Mouse (Mus musculus) brown adipose tissue, adult 24 weeks (tissue): Measurements from ENCODE around the gene Spdef. TPM values are rescaled to one million over a fixed set of nuclear protein-coding genes. Genes with fewer than 3 reads are reported as not detected.

Experiments used
- H3K27ac ChIP-seq: fragments of 200-500 bp; replicated peaks from 2 replicates; pipeline ENCODE4 v1.5.1; 2012; ENCODE audit warnings: low read depth, mild to moderate bottlenecking, low read length
- H3K4me1 ChIP-seq: fragments of 200-500 bp; 2 replicates; pipeline ENCODE4 v1.6.1; 2012; ENCODE audit warnings: low read length, mixed read lengths; ENCODE audit not compliant: control insufficient read depth, insufficient read depth, insufficient read length
- H3K4me3 ChIP-seq: fragments of 200-500 bp; 2 replicates; pipeline ENCODE4 v1.5.1; 2012; ENCODE audit warnings: low read depth, mild to moderate bottlenecking, low read length, moderate library complexity; ENCODE audit not compliant: insufficient read depth
- polyA plus RNA-seq: library from polyadenylated mRNA; stranded (reverse); fragments of >200 nt; gene quantifications from 2 replicates; pipeline ENCODE4 v1.2.4, GENCODE M21; 2012; ENCODE audit not compliant: missing spikeins, insufficient read depth, insufficient read length

Gene Spdef
- not detected in 2 replicates for polyA plus RNA-seq

- H3K4me3 ChIP-seq: no peak within 1 kb of the TSS
- no peaks in the 10 kb centered on the region for H3K4me1 ChIP-seq
- no peak within 1 kb of the TSS for H3K27ac ChIP-seq
These were observed at the start of gene Spdef for GRCm38 (mm10) chr17:27728770-27729169. Gene Spdef, minus strand, starts transcription at chr17:27728955.

DNA sequence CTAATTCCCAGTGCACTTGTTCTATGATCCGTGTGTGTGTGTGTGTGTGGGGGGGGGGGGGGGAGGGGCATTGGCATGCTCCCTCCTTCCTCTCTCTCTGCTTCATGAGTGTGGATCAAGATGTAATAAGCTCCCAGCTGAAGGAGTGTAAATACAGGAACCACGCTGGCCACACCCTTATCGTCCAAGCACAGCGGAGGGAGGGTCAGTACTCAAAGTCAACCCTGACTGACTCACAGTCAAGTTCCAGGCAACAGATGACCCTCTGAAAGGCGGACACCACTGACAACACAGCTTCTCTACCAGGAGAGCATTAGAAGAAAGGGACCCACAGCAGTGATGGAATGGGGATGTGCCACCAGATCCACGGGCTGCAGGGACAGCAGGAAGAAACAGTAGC, 49.1 kb upstream of the Spdef start:
- Histone ChIP-seq H3K4me1 (peaks cover 6% of the 10 kb centered on the region; the same call in 1 of the 2 replicates), H3K4me3 (no peak overlapping the region), H3K27ac (no peak overlapping the region)

- Histone ChIP-seq H3K4me1 (peaks cover 6% of the 10 kb centered on the region; the same call in 1 of the 2 replicates), H3K27ac (no peak overlapping the region), H3K4me3 (no peak overlapping the region)
These were observed 45.4 kb upstream of the Spdef start for GRCm38 (mm10) chr17:27774198-27774597.

DNA sequence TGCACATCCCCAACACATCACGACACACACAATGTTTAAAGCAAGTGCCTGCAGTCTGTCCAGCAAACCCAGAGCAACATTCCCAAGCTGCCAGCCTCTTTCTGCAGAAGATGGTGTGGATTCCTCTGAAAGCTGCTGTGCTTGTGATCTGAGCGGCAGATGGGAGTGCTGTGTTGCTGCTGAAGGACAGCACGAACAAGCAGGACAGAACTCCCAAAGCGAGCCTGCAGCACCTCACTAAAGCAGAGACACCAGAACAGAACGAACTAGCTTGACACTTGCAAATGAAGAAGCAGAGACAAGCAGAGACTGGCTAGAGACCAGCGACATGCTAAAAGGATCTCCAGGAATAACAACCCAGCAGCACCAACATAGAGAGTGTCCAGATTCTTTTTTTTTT, 42.9 kb upstream of the Spdef start:
- H3K27ac ChIP-seq: no peak overlapping the region
- H3K4me3 ChIP-seq: no peak overlapping the region
- H3K4me1 ChIP-seq: no peaks in the 10 kb centered on the region

DNA sequence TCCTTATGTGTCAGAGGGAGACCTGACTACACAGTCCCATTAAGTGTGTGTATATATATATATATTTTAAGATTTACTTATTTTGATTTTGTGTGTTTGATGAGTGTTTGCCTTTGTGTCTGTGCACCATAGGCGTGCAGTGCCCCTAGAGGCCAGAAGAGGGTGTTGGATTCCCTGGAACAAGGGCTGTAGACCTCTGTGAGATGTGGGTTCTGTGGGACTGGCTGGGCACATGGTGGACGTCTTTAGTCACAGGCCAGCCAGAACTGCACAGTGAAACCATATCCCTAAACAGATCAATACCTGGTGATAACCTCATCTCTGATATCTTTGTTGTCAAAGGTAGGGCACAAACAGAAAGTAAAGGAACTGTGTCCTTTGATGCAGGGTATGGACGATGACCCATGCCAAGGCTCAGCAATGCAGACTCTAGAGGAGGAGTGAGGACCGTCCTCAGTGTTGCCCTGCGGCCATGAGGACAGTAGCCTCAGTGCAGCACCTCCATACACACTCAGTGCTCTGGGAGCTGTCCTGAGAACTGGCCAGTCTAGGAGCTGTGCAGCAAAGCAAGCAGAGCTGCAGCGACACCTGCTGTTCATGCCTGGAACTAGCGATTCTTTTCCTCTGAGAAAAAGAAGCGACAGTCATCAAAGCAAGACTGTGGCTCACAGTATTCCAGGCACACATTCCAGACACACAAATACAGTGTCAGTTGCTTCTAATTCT, 40.2 kb upstream of the Spdef start:
- H3K4me1 ChIP-seq: no peaks in the 10 kb centered on the region
- no peak overlapping the region for H3K4me3 ChIP-seq
- no peak overlapping the region for H3K27ac ChIP-seq

- Histone ChIP-seq H3K4me3 (no peak overlapping the region), H3K27ac (no peak overlapping the region), H3K4me1 (no peaks in the 10 kb centered on the region)
These were observed 38.8 kb upstream of the Spdef start for GRCm38 (mm10) chr17:27767543-27767942.

DNA sequence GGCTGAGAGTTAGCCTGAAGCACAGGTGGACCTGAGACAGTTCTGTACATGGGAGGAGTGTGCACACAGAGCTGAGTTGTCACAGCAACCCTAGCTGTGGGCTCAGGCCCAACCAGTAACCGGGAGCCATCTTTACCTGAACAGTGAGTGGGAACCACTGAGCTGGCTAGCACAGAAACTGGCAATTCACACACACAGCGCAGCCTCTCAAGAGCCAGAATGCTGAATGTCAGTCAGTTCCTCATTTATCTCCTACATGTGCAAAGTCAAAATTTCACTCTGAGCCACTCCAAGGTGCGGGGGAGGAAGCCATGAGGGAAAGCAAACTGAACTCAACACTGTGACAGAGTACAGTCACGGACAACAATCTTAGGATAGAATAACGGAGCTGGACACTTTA, 38.4 kb upstream of the Spdef start:
- no peak overlapping the region for H3K4me3 ChIP-seq
- H3K27ac ChIP-seq: no peak overlapping the region
- H3K4me1 ChIP-seq: no peaks in the 10 kb centered on the region

GRCm38 (mm10) chr17:27765066-27765465, 36.3 kb upstream of the Spdef start:
- H3K4me3 ChIP-seq: no peak overlapping the region
- no peaks in the 10 kb centered on the region for H3K4me1 ChIP-seq

DNA sequence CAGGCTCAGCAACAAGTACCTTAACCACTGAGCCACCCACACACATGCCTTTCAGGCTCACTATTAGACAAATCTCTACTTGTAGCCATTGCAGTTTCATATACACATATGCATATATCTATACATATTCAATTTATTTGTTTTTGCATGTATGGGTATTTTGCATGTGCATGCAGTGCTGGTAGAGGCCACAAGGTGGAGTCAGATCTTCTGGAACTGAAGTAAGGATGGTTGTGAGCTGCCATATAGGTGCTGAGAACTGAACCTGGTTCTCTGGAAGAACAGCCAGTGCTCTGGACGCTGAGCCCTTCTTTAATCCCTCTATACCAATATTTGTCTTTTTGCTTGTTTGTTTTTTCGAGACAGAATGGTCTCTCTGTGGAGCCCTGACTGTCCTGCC, 35.7 kb upstream of the Spdef start:
- H3K4me1 ChIP-seq: no peaks in the 10 kb centered on the region
- H3K4me3 ChIP-seq: no peak overlapping the region
- H3K27ac ChIP-seq: no peak overlapping the region

More at GRCm38 (mm10) chr17:27765066-27765465, 36.3 kb upstream of the Spdef start:
- H3K27ac ChIP-seq: no peak overlapping the region

DNA sequence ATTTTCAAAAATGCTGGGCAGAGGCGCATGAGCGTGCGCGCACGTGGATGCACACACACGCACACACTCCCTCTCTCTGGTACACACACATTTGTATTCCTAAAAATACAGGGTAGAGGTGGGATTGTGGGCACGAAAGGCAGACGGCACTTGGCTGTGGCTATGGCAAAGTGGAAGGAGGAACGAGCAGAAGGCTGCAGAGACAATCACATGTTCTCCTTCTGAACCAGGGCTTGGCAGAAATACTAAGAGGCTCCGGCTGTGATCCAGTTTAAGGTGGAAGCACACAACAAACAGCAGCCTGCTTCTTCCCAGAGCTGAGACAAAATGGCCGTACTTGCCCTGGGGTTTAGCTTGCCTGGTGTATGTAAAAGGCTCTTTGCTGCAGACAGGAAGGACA, 34.1 kb upstream of the Spdef start:
- Histone ChIP-seq H3K27ac (no peak overlapping the region), H3K4me1 (no peaks in the 10 kb centered on the region), H3K4me3 (no peak overlapping the region)

GRCm38 (mm10) chr17:27761639-27762336, 33.0 kb upstream of the Spdef start:
- no peak overlapping the region for H3K4me3 ChIP-seq

DNA sequence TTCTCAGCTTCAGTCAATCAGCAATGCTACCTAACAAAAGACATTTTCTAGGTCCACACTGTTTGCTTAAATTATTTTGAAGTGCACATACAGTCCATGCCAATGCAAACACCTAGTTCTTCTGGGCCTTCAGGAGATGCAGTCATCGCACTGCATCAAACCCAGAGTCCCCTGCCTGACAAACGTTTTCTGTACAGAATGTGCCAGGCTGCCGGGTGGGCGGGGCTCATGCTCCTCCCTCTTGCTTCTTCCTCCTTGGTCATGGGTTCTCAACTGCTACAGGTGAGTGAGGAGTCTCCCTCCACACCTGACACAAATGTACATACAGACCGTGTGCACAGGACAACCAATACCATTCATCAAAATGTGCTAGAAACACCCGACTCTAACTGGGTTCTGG, 31.4 kb upstream of the Spdef start:
- H3K4me1 ChIP-seq: no peaks in the 10 kb centered on the region
- H3K4me3 ChIP-seq: no peak overlapping the region
- no peak overlapping the region for H3K27ac ChIP-seq

More at GRCm38 (mm10) chr17:27761639-27762336, 33.0 kb upstream of the Spdef start:
- no peaks in the 10 kb centered on the region for H3K4me1 ChIP-seq
- no peak overlapping the region for H3K27ac ChIP-seq

- Histone ChIP-seq H3K4me3 (no peak overlapping the region), H3K4me1 (no peaks in the 10 kb centered on the region), H3K27ac (no peak overlapping the region)
These were observed 22.8 kb upstream of the Spdef start for GRCm38 (mm10) chr17:27751314-27752202.

- Histone ChIP-seq H3K27ac (no peak overlapping the region), H3K4me1 (no peaks in the 10 kb centered on the region), H3K4me3 (no peak overlapping the region)
These were observed 21.7 kb upstream of the Spdef start for GRCm38 (mm10) chr17:27750451-27750942.

DNA sequence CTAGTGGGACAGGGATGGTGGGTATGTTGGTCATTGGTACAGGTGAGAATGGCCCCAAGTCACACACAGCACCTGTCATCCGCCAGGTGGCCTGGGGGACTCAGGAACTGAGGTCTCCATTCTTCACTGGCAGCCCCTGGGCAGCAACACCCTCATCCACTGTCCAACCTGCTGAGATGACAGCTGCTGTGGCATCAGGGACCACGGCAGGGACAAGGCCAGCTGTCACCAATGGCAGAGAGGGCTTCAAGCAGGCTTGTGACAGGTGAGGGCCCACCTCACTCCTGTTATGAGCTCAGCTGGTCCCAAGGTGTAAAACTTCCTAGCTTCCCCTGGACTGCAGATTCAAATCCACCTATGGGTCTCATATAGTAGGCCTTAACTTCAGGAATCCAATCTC, 19.4 kb upstream of the Spdef start:
- H3K4me3 ChIP-seq: no peak overlapping the region
- no peaks in the 10 kb centered on the region for H3K4me1 ChIP-seq
- H3K27ac ChIP-seq: no peak overlapping the region
